Mouse (Mus musculus) forebrain, embryonic 10.5 days (tissue): ENCODE results near the gene Rnase12. TPM values are rescaled to one million over a fixed set of nuclear protein-coding genes. Genes with fewer than 3 reads are reported as not detected.
"Not testable (repeated sequence)": the region's sequence is repeated elsewhere in the genome, so short reads cannot be mapped to it uniquely, and the experiment has no call there.

Experiments
- DNase-seq: peaks from one replicate; pipeline ENCODE4 v3.0.0-alpha.2; 2017; ENCODE audit warnings: low spot score; ENCODE audit errors: extremely low spot score
- H3K27ac ChIP-seq: fragments of 300-500 bp; sonication (generic); 2 replicates; pipeline ENCODE4 v1.5.1; 2016; ENCODE audit warnings: mild to moderate bottlenecking
- H3K27me3 ChIP-seq: fragments of 300-500 bp; sonication (generic); 2 replicates; pipeline ENCODE4 v1.6.1; 2016; ENCODE audit warnings: mild to moderate bottlenecking; ENCODE audit not compliant: poor library complexity, severe bottlenecking
- H3K36me3 ChIP-seq: fragments of 300-500 bp; sonication (generic); replicated peaks from 2 replicates; pipeline ENCODE4 v1.6.1; 2016; ENCODE audit warnings: mild to moderate bottlenecking, moderate library complexity
- H3K4me1 ChIP-seq: fragments of 300-500 bp; sonication (generic); 2 replicates; pipeline ENCODE4 v1.6.1; 2016
- H3K4me3 ChIP-seq: fragments of 300-500 bp; sonication (generic); 2 replicates; pipeline ENCODE4 v1.5.1; 2016; ENCODE audit warnings: mild to moderate bottlenecking, moderate library complexity
- H3K9me3 ChIP-seq: fragments of 300-500 bp; sonication (generic); 2 replicates; pipeline ENCODE4 v1.6.1; 2016; ENCODE audit warnings: mild to moderate bottlenecking, moderate library complexity
- WGBS: fragments of 180-500 bp; shearing (Covaris S2); methylation state at CpG from one replicate; pipeline ENCODE4 v1.1.7; 2016; 5-methylcytosine and 5-hydroxymethylcytosine counted together
- polyA plus RNA-seq: library from polyadenylated mRNA; unstranded; fragments of >200 nt; fragmentation: Nextera tagmentation; extraction: Ambion mirVana; gene quantifications from 2 replicates; pipeline ENCODE4 v1.2.1, GENCODE M21; 2016

Rnase12 gene
- polyA plus RNA-seq, 1 experiment from 2014 or later = not detected

- WGBS = 56% methylated on average over 3 of the region's 3 CpGs
- no peaks in the 10 kb centered on the region for H3K27me3 ChIP-seq
- H3K36me3 ChIP-seq = no peaks in the 10 kb centered on the region
- no peaks in the 10 kb centered on the region for H3K4me1 ChIP-seq
- no peak overlapping the region for H3K27ac ChIP-seq
- no peak for DNase-seq
- H3K4me3 ChIP-seq = no peak overlapping the region
- no peaks in the 10 kb centered on the region for H3K9me3 ChIP-seq
Observed at GRCm38 (mm10) chr14:51027387-51028155, 29.9 kb downstream of the Rnase12 start.

- DNase-seq = peak; percentile 55
- Histone ChIP-seq H3K9me3 (no peaks in the 10 kb centered on the region), H3K27me3 (no peaks in the 10 kb centered on the region), H3K4me1 (0 out of 2 replicates have a peak, but pooled peaks cover 1% of the 10 kb centered on the region), H3K4me3 (no peak overlapping the region), H3K36me3 (no peaks in the 10 kb centered on the region), H3K27ac (no peak overlapping the region)
- 38% methylated on average over 5 of the region's 5 CpGs for WGBS
Observed at GRCm38 (mm10) chr14:51026391-51027133, 30.9 kb downstream of the Rnase12 start.

- no peaks in the 10 kb centered on the region for H3K36me3 ChIP-seq
- DNase-seq = no peak
- H3K4me3 ChIP-seq = no peak overlapping the region
- 0 out of 2 replicates have a peak, but pooled peaks cover 3% of the 10 kb centered on the region for H3K4me1 ChIP-seq
- 86% methylated on average over 1 of the region's 1 CpGs for WGBS
- no peak overlapping the region for H3K27ac ChIP-seq
- H3K9me3 ChIP-seq = no peaks in the 10 kb centered on the region; the same call in 1 of the 2 replicates
- no peaks in the 10 kb centered on the region for H3K27me3 ChIP-seq
Observed at GRCm38 (mm10) chr14:51024820-51025219, 32.6 kb downstream of the Rnase12 start.

GRCm38 (mm10) chr14:51023457-51023856 lies 34.0 kb downstream of the Rnase12 start:
- Histone ChIP-seq H3K9me3 (no peaks in the 10 kb centered on the region; the same call in 1 of the 2 replicates), H3K27ac (no peak overlapping the region), H3K4me3 (no peak overlapping the region), H3K4me1 (0 out of 2 replicates have a peak, but pooled peaks cover 3% of the 10 kb centered on the region), H3K27me3 (no peaks in the 10 kb centered on the region), H3K36me3 (no peaks in the 10 kb centered on the region)
- no peak for DNase-seq
- WGBS = 82% methylated on average over 4 of the region's 4 CpGs

GRCm38 (mm10) chr14:51017256-51017655 lies 40.2 kb downstream of the Rnase12 start:
- H3K36me3 ChIP-seq = no peaks in the 10 kb centered on the region
- no peaks in the 10 kb centered on the region for H3K27me3 ChIP-seq
- 0 out of 2 replicates have a peak, but pooled peaks cover 3% of the 10 kb centered on the region for H3K4me1 ChIP-seq
- H3K27ac ChIP-seq = no peak overlapping the region
- H3K9me3 ChIP-seq = no peaks in the 10 kb centered on the region; the same call in 1 of the 2 replicates
- DNase-seq = no peak
- no peak overlapping the region for H3K4me3 ChIP-seq
- 75% methylated on average over 3 of the region's 3 CpGs for WGBS

GRCm38 (mm10) chr14:51015780-51016179 lies 41.7 kb downstream of the Rnase12 start:
- no peak for DNase-seq
- no peak overlapping the region for H3K27ac ChIP-seq
- H3K9me3 ChIP-seq = no peaks in the 10 kb centered on the region; the same call in 1 of the 2 replicates
- no peaks in the 10 kb centered on the region for H3K4me1 ChIP-seq
- no peaks in the 10 kb centered on the region for H3K27me3 ChIP-seq
- H3K4me3 ChIP-seq = no peak overlapping the region
- H3K36me3 ChIP-seq = no peaks in the 10 kb centered on the region

GRCm38 (mm10) chr14:51014724-51015123 lies 42.7 kb downstream of the Rnase12 start:
- 88% methylated on average over 3 of the region's 3 CpGs for WGBS
- not testable (repeated sequence) for H3K9me3 ChIP-seq, H3K27ac ChIP-seq, H3K4me3 ChIP-seq, DNase-seq, H3K4me1 ChIP-seq, H3K27me3 ChIP-seq, H3K36me3 ChIP-seq

- no peaks in the 10 kb centered on the region for H3K27me3 ChIP-seq
- H3K4me3 ChIP-seq = no peak overlapping the region
- WGBS = 85% methylated on average over 6 of the region's 6 CpGs
- no peaks in the 10 kb centered on the region for H3K4me1 ChIP-seq
- no peak for DNase-seq
- no peak overlapping the region for H3K27ac ChIP-seq
- H3K36me3 ChIP-seq = no peaks in the 10 kb centered on the region
- H3K9me3 ChIP-seq = no peaks in the 10 kb centered on the region
Observed at GRCm38 (mm10) chr14:51009572-51009971, 47.9 kb downstream of the Rnase12 start.

- no peaks in the 10 kb centered on the region for H3K9me3 ChIP-seq
- H3K4me1 ChIP-seq = no peaks in the 10 kb centered on the region
- H3K36me3 ChIP-seq = no peaks in the 10 kb centered on the region
- no peak overlapping the region for H3K4me3 ChIP-seq
- DNase-seq = no peak
- WGBS = 82% methylated on average over 4 of the region's 4 CpGs
- no peaks in the 10 kb centered on the region for H3K27me3 ChIP-seq
- H3K27ac ChIP-seq = no peak overlapping the region
Observed at GRCm38 (mm10) chr14:51008781-51009180, 48.7 kb downstream of the Rnase12 start.

- DNase-seq = no peak
- H3K4me1 ChIP-seq = no peaks in the 10 kb centered on the region
- WGBS = 88% methylated on average over 13 of the region's 13 CpGs
- H3K4me3 ChIP-seq = no peak overlapping the region
- H3K27me3 ChIP-seq = no peaks in the 10 kb centered on the region
- no peak overlapping the region for H3K27ac ChIP-seq
- no peaks in the 10 kb centered on the region for H3K9me3 ChIP-seq
- no peaks in the 10 kb centered on the region for H3K36me3 ChIP-seq
Observed at GRCm38 (mm10) chr14:51007914-51008713, 49.3 kb downstream of the Rnase12 start.

- no peak within 1 kb of the TSS for H3K4me3 ChIP-seq
- H3K27ac ChIP-seq = no peak within 1 kb of the TSS
- 81% methylated on average over 8 of the region's 8 CpGs for WGBS
- no peak for DNase-seq
- no peaks in the 10 kb centered on the region for H3K27me3 ChIP-seq
- H3K36me3 ChIP-seq = no peaks in the 10 kb centered on the region
- no peaks in the 10 kb centered on the region for H3K9me3 ChIP-seq
- no peaks in the 10 kb centered on the region for H3K4me1 ChIP-seq
Observed at GRCm38 (mm10) chr14:51007152-51007801, 50.2 kb downstream of the Rnase12 start, which contains the start of gene Rnase10. TSS of gene Rnase10 (plus strand) at chr14:51007751.
